Mouse (Mus musculus) ES-Bruce4 (cell line): Measurements from ENCODE around the gene Pcsk5. TPM values are rescaled to one million over a fixed set of nuclear protein-coding genes. Genes with fewer than 3 reads are reported as not detected.

Experiments used
- H3K27ac ChIP-seq: 2 replicates; pipeline ENCODE4 v1.5.1; 2012; ENCODE audit warnings: low read length, inconsistent platforms; ENCODE audit not compliant: insufficient read depth
- H3K27me3 ChIP-seq: 2 replicates; pipeline ENCODE4 v1.6.1; 2012; ENCODE audit warnings: mild to moderate bottlenecking, low read length, inconsistent platforms; ENCODE audit not compliant: control insufficient read depth, poor library complexity, insufficient read depth, severe bottlenecking
- H3K36me3 ChIP-seq: 2 replicates; pipeline ENCODE4 v1.6.1; 2012; ENCODE audit warnings: inconsistent platforms, mild to moderate bottlenecking, low read length, moderate library complexity; ENCODE audit not compliant: control insufficient read depth, poor library complexity, insufficient read depth, severe bottlenecking
- H3K4me1 ChIP-seq: one replicate; pipeline ENCODE4 v1.8.1; 2011; ENCODE audit warnings: low read length; ENCODE audit not compliant: control insufficient read depth, insufficient read depth
- H3K4me3 ChIP-seq: 2 replicates; pipeline ENCODE4 v1.5.1; 2011; ENCODE audit warnings: low read depth, mild to moderate bottlenecking, low read length
- H3K9ac ChIP-seq: 2 replicates; pipeline ENCODE4 v1.6.1; 2012; ENCODE audit warnings: low read depth, mild to moderate bottlenecking, inconsistent platforms; ENCODE audit not compliant: poor library complexity, severe bottlenecking
- H3K9me3 ChIP-seq: replicated peaks from 2 replicates; pipeline ENCODE4 v1.6.1; 2012; ENCODE audit warnings: mild to moderate bottlenecking, low read length, inconsistent platforms; ENCODE audit not compliant: control insufficient read depth, poor library complexity, insufficient read depth, severe bottlenecking
- CTCF ChIP-seq: IDR thresholded peaks from one replicate; pipeline ENCODE4 v1.8.1; 2011; ENCODE audit warnings: low read depth, low read length
- EP300 ChIP-seq: IDR thresholded peaks from 2 replicates; pipeline ENCODE4 v1.6.1; 2011; ENCODE audit warnings: low read depth, low read length; ENCODE audit not compliant: insufficient read depth
- POLR2A ChIP-seq: IDR thresholded peaks from one replicate; pipeline ENCODE4 v1.8.1; 2011; ENCODE audit warnings: low read length; ENCODE audit not compliant: insufficient read depth
- polyA plus RNA-seq: library from polyadenylated mRNA; stranded (reverse); fragments of >200 nt; gene quantifications from 2 replicates; pipeline ENCODE4 v1.2.4, GENCODE M21; 2011; ENCODE audit warnings: low read depth; ENCODE audit not compliant: missing spikeins, insufficient read depth, insufficient read length

Pcsk5 gene
- polyA plus RNA-seq, 1 experiment = 0.33 TPM

GRCm38 (mm10) chr19:17504212-17504611 is 333.2 kb downstream of the Pcsk5 start:
- no peaks in the 10 kb centered on the region for H3K27me3 ChIP-seq
- TF ChIP-seq EP300 = no peak
- H3K9ac ChIP-seq = no peak overlapping the region
- H3K9me3 ChIP-seq = no peaks in the 10 kb centered on the region
- H3K36me3 ChIP-seq = no peaks in the 10 kb centered on the region
- H3K4me1 ChIP-seq = no peaks in the 10 kb centered on the region
- H3K27ac ChIP-seq = no peak overlapping the region
- H3K4me3 ChIP-seq = no peak overlapping the region

- TF ChIP-seq POLR2A (no peak), EP300 (no peak), CTCF (no peak)
- H3K27me3 ChIP-seq = no peaks in the 10 kb centered on the region
- no peak overlapping the region for H3K27ac ChIP-seq
- H3K4me1 ChIP-seq = no peaks in the 10 kb centered on the region
- H3K4me3 ChIP-seq = no peak overlapping the region
- H3K36me3 ChIP-seq = no peaks in the 10 kb centered on the region
- no peaks in the 10 kb centered on the region for H3K9me3 ChIP-seq
- no peak overlapping the region for H3K9ac ChIP-seq
These were observed 338.7 kb downstream of the Pcsk5 start for GRCm38 (mm10) chr19:17498586-17499235.

- no peak for TF ChIP-seq POLR2A
- TF ChIP-seq CTCF = no peak
- TF ChIP-seq EP300 = no peak
- Histone ChIP-seq H3K4me1 (no peaks in the 10 kb centered on the region), H3K4me3 (no peak overlapping the region), H3K27me3 (no peaks in the 10 kb centered on the region), H3K36me3 (no peaks in the 10 kb centered on the region), H3K27ac (no peak overlapping the region), H3K9me3 (no peaks in the 10 kb centered on the region), H3K9ac (no peak overlapping the region)
These were observed 341.3 kb downstream of the Pcsk5 start for GRCm38 (mm10) chr19:17496131-17496530.

- H3K27ac ChIP-seq = no peak overlapping the region
- TF ChIP-seq EP300 = no peak
- no peak for TF ChIP-seq CTCF
- no peak for TF ChIP-seq POLR2A
These were observed 345.4 kb downstream of the Pcsk5 start for GRCm38 (mm10) chr19:17491822-17492544.

GRCm38 (mm10) chr19:17491322-17491721 is 346.1 kb downstream of the Pcsk5 start:
- Histone ChIP-seq H3K27me3 (no peaks in the 10 kb centered on the region), H3K4me1 (no peaks in the 10 kb centered on the region), H3K9me3 (no peaks in the 10 kb centered on the region), H3K4me3 (no peak overlapping the region), H3K9ac (no peak overlapping the region), H3K27ac (no peak overlapping the region), H3K36me3 (no peaks in the 10 kb centered on the region)
- TF ChIP-seq POLR2A (no peak), CTCF (no peak), EP300 (no peak)

More at GRCm38 (mm10) chr19:17491822-17492544, 345.4 kb downstream of the Pcsk5 start:
- H3K36me3 ChIP-seq = no peaks in the 10 kb centered on the region
- no peak overlapping the region for H3K4me3 ChIP-seq
- H3K4me1 ChIP-seq = no peaks in the 10 kb centered on the region
- H3K9ac ChIP-seq = no peak overlapping the region
- no peaks in the 10 kb centered on the region for H3K27me3 ChIP-seq
- no peaks in the 10 kb centered on the region for H3K9me3 ChIP-seq

- H3K36me3 ChIP-seq = no peaks in the 10 kb centered on the region
- no peaks in the 10 kb centered on the region for H3K9me3 ChIP-seq
- no peak overlapping the region for H3K4me3 ChIP-seq
- no peak overlapping the region for H3K9ac ChIP-seq
- H3K4me1 ChIP-seq = no peaks in the 10 kb centered on the region
- no peaks in the 10 kb centered on the region for H3K27me3 ChIP-seq
- TF ChIP-seq CTCF = no peak
- TF ChIP-seq EP300 = no peak
- no peak for TF ChIP-seq POLR2A
- H3K27ac ChIP-seq = no peak overlapping the region
These were observed 347.6 kb downstream of the Pcsk5 start for GRCm38 (mm10) chr19:17489866-17490141.
